Mouse (Mus musculus): ENCODE measurements at regions not wholly inside any gene's neighbourhood (a gene's known extent, or its start where the extent isn't known, plus 50 kb on each side); places are given as distances from the start of the nearest gene placed in this dataset.
"Not testable (repeated sequence)": the region's sequence is repeated elsewhere in the genome, so short reads cannot be mapped to it uniquely, and the experiment has no call there.

DNA sequence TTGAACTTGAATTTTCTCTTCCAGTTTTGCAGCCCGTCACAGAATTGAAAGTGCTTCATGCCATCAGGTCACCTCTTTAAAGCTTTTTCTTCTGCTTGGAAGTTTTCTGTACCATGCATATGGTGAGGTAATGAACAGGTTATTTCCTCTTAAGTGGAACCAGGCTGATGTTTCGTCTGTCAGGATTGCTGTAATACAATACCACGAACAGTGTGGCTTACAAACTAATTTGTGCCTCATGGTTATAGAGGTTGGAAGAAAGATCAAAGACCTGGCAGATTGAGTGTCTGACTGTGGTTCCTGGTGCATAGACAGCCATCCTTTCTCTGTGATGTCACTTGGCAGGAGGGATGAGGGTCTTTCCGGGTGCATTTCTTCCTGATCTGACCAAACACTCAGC lies 225.6 kb downstream of the Nucb2 start:
- ATAC-seq (ENCODE audit: insufficient read depth) (no peak), DNase-seq (ENCODE audit: low read depth in 3 of 3, low spot score in 3 of 3) (no peak)
- H3K9ac ChIP-seq (replicated peaks): no peak overlapping the region
- no peaks in the 10 kb centered on the region for H3K9me3 ChIP-seq (ENCODE audit: control insufficient read depth, low read length)
- no peaks in the 10 kb centered on the region for H3K36me3 ChIP-seq (replicated peaks; ENCODE audit: control insufficient read depth, insufficient read depth, low read depth)
- no peak overlapping the region for H3K27ac ChIP-seq
- TF ChIP-seq CTCF (IDR thresholded peaks at IDR 0.05; ENCODE audit: low read depth) (no peak), EP300 (IDR thresholded peaks at IDR 0.05; ENCODE audit: low read depth) (no peak)
- no peaks in the 10 kb centered on the region for H3K4me1 ChIP-seq (replicated peaks; ENCODE audit: control insufficient read depth in 2 of 2, insufficient read depth in 2 of 2, low read length in 1 of 2)
- H3K4me3 ChIP-seq (ENCODE audit: insufficient read depth in 1 of 2, low read depth in 2 of 2, low read length in 2 of 2): no peak overlapping the region
- H3K4me2 ChIP-seq (ENCODE audit: low read depth): no peak overlapping the region
- H3K27me3 ChIP-seq (ENCODE audit: control insufficient read depth, insufficient read depth, low read length): no peaks in the 10 kb centered on the region
- 62% methylated on average over 4 of the region's 4 CpGs for WGBS (ENCODE audit: insufficient replicate concordance)

DNA sequence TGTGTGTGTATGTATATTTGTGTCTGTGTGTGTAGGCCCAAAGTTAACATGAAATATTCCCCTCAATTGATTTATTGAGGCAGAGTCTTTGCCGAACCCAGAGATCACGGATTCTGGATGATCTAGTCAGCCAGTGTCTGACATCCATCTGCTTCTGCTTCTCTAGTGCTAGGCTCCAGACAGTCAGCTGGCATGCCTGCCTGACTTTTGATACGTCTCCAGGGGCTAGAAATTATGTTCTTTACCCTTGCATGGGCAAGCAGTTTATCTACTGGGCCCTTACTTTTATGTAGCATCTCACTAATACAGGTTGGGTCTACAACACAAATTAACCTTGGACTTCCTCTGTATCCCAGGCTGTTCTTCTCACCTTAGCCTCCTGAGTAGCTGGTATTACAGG lies 231.5 kb downstream of the Nucb2 start:
- WGBS (ENCODE audit: insufficient replicate concordance): 53% methylated on average over 3 of the region's 3 CpGs
- Histone ChIP-seq H3K9ac (replicated peaks) (no peak overlapping the region), H3K27me3 (ENCODE audit: control insufficient read depth, insufficient read depth, low read length) (no peaks in the 10 kb centered on the region), H3K36me3 (replicated peaks; ENCODE audit: control insufficient read depth, insufficient read depth, low read depth) (no peaks in the 10 kb centered on the region), H3K4me2 (ENCODE audit: low read depth) (no peak overlapping the region), H3K4me3 (ENCODE audit: insufficient read depth in 1 of 2, low read depth in 2 of 2, low read length in 2 of 2) (no peak overlapping the region), H3K4me1 (replicated peaks; ENCODE audit: control insufficient read depth in 2 of 2, insufficient read depth in 2 of 2, low read length in 1 of 2) (no peaks in the 10 kb centered on the region), H3K9me3 (ENCODE audit: control insufficient read depth, low read length) (no peaks in the 10 kb centered on the region), H3K27ac (no peak overlapping the region)
- ATAC-seq (ENCODE audit: insufficient read depth) (no peak), DNase-seq (ENCODE audit: low read depth in 3 of 3, low spot score in 3 of 3) (no peak)
- TF ChIP-seq EP300 (IDR thresholded peaks at IDR 0.05; ENCODE audit: low read depth): no peak
- no peak for TF ChIP-seq CTCF (IDR thresholded peaks at IDR 0.05; ENCODE audit: low read depth)

DNA sequence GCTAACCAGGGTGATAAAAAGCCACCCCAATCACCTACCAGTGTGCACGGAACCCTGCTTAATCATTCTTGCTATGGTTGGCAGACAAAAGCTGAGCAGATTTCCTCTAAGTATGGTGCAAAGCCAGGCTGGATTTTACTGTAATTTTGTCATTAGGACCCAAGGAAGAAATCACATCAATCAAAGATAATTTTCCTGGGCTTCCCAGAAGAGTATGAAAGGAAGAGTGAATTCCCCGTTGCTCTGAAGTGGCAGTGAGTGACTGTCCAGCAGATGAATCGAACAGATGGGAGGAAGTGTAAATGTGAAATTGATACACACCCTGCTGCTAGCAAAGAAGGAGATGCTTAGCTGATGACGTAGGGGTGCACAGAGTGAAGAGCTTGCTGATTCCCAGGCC lies 232.2 kb downstream of the Nucb2 start:
- Histone ChIP-seq H3K4me3 (ENCODE audit: insufficient read depth in 1 of 2, low read depth in 2 of 2, low read length in 2 of 2) (no peak overlapping the region), H3K4me2 (ENCODE audit: low read depth) (no peak overlapping the region), H3K9me3 (ENCODE audit: control insufficient read depth, low read length) (no peaks in the 10 kb centered on the region), H3K9ac (replicated peaks) (no peak overlapping the region), H3K27ac (no peak overlapping the region), H3K36me3 (replicated peaks; ENCODE audit: control insufficient read depth, insufficient read depth, low read depth) (no peaks in the 10 kb centered on the region), H3K27me3 (ENCODE audit: control insufficient read depth, insufficient read depth, low read length) (no peaks in the 10 kb centered on the region), H3K4me1 (replicated peaks; ENCODE audit: control insufficient read depth in 2 of 2, insufficient read depth in 2 of 2, low read length in 1 of 2) (no peaks in the 10 kb centered on the region)
- ATAC-seq (ENCODE audit: insufficient read depth): no peak
- WGBS (ENCODE audit: insufficient replicate concordance): 59% methylated on average over 4 of the region's 4 CpGs
- no peak for TF ChIP-seq EP300 (IDR thresholded peaks at IDR 0.05; ENCODE audit: low read depth)
- no peak for TF ChIP-seq CTCF (IDR thresholded peaks at IDR 0.05; ENCODE audit: low read depth)
- DNase-seq (ENCODE audit: low read depth in 3 of 3, low spot score in 3 of 3): no peak

DNA sequence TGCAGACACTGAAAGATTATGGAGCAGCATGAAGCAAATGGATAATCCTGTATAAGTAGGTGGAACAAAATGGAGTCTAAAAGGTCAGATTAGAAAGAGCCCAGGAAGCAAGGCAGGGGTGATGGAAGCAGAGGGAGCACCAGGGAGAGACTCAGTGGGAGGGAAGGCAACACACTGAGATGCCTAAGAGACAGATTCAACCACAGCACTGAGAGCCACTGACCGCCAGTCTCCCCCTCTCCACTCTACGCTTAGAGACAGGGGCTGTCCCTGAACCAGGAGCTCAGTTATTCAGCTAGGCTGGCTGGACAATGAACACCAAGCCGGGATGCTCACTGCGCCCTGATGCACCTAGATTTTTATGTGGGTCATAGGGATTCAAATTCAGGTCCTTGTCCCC lies 233.8 kb downstream of the Nucb2 start:
- Histone ChIP-seq H3K4me2 (ENCODE audit: low read depth) (no peak overlapping the region), H3K9ac (replicated peaks) (no peak overlapping the region), H3K36me3 (replicated peaks; ENCODE audit: control insufficient read depth, insufficient read depth, low read depth) (no peaks in the 10 kb centered on the region), H3K4me3 (ENCODE audit: insufficient read depth in 1 of 2, low read depth in 2 of 2, low read length in 2 of 2) (no peak overlapping the region), H3K27ac (no peak overlapping the region), H3K4me1 (replicated peaks; ENCODE audit: control insufficient read depth in 2 of 2, insufficient read depth in 2 of 2, low read length in 1 of 2) (no peaks in the 10 kb centered on the region), H3K27me3 (ENCODE audit: control insufficient read depth, insufficient read depth, low read length) (no peaks in the 10 kb centered on the region), H3K9me3 (ENCODE audit: control insufficient read depth, low read length) (no peaks in the 10 kb centered on the region)
- no peak for ATAC-seq (ENCODE audit: insufficient read depth)
- WGBS (ENCODE audit: insufficient replicate concordance): 67% methylated on average over 4 of the region's 4 CpGs
- no peak for TF ChIP-seq CTCF (IDR thresholded peaks at IDR 0.05; ENCODE audit: low read depth)
- TF ChIP-seq EP300 (IDR thresholded peaks at IDR 0.05; ENCODE audit: low read depth): no peak
- no peak for DNase-seq (ENCODE audit: low read depth in 3 of 3, low spot score in 3 of 3)

DNA sequence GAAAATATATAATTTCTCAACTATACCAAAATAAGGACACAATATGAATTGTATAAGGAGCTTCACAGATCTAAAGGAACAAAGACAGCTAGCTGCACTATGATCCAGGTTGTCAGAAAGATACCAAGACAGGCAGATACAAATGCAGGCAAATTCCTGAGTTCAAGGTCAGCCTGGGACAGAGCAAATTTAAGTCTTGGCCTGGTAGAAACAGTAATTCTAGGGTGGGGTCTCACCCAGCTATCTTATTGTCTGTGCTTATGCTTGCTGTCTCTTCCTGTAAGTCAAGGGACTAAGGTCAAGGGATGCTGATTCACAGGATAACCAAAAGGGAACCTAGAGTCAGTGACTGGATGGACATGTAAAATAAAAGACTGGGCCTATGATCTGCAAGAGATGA lies 250.4 kb downstream of the Nucb2 start:
- H3K27ac ChIP-seq: no peak overlapping the region
- H3K9me3 ChIP-seq (ENCODE audit: control insufficient read depth, low read length): no peaks in the 10 kb centered on the region
- no peak for ATAC-seq (ENCODE audit: insufficient read depth)
- H3K27me3 ChIP-seq (ENCODE audit: control insufficient read depth, insufficient read depth, low read length): no peaks in the 10 kb centered on the region
- TF ChIP-seq EP300 (IDR thresholded peaks at IDR 0.05; ENCODE audit: low read depth) (no peak), CTCF (IDR thresholded peaks at IDR 0.05; ENCODE audit: low read depth) (no peak)
- H3K4me3 ChIP-seq (ENCODE audit: insufficient read depth in 1 of 2, low read depth in 2 of 2, low read length in 2 of 2): no peak overlapping the region
- H3K36me3 ChIP-seq (replicated peaks; ENCODE audit: control insufficient read depth, insufficient read depth, low read depth): no peaks in the 10 kb centered on the region
- no peaks in the 10 kb centered on the region for H3K4me1 ChIP-seq (replicated peaks; ENCODE audit: control insufficient read depth in 2 of 2, insufficient read depth in 2 of 2, low read length in 1 of 2)
- H3K9ac ChIP-seq (replicated peaks): no peak overlapping the region
- H3K4me2 ChIP-seq (ENCODE audit: low read depth): no peak overlapping the region
- no peak for DNase-seq (ENCODE audit: low read depth in 3 of 3, low spot score in 3 of 3)

DNA sequence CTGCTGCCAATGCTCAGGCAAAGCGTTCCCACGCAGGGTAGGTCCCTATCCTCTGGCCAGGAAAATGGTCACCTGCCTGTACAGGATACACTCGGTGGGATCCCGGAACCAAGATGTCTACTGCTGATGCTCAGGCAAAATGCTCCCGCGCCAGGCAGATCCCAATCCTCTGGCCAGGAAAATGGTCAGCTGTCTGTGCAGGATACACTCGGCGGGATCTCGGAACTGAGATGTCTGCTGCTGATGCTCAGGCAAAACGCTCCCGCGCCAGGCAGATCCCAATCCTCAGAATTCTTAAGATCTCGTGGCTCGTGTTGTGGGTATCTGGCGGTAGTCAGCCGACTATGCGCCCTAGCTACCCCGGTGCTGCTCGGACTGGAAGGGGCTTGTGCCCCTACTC lies 288.0 kb downstream of the Nucb2 start:
- not testable (repeated sequence) for ATAC-seq (ENCODE audit: insufficient read depth); H3K4me3 ChIP-seq (ENCODE audit: insufficient read depth in 1 of 2, low read depth in 2 of 2, low read length in 2 of 2); H3K9me3 ChIP-seq (ENCODE audit: control insufficient read depth, low read length); H3K4me1 ChIP-seq (replicated peaks; ENCODE audit: control insufficient read depth in 2 of 2, insufficient read depth in 2 of 2, low read length in 1 of 2); H3K36me3 ChIP-seq (replicated peaks; ENCODE audit: control insufficient read depth, insufficient read depth, low read depth); H3K4me2 ChIP-seq (ENCODE audit: low read depth); H3K27me3 ChIP-seq (ENCODE audit: control insufficient read depth, insufficient read depth, low read length); H3K9ac ChIP-seq (replicated peaks); DNase-seq (ENCODE audit: low read depth in 3 of 3, low spot score in 3 of 3); H3K27ac ChIP-seq
- WGBS (ENCODE audit: insufficient replicate concordance): 73% methylated on average over 19 of the region's 19 CpGs
